Mouse (Mus musculus) adrenal gland, postnatal 10 days (tissue): ENCODE data around the gene Gm6871. TPM values are rescaled to one million over a fixed set of nuclear protein-coding genes. Genes with fewer than 3 reads are reported as not detected.

ENCODE experiments used
- total RNA-seq, 2 experiments: library from RNA; stranded (reverse); gene quantifications; 2 replicates each; pipeline ENCODE4 v1.2.3; 2021

Gm6871 gene
- total RNA-seq, 2 experiments from 2014 or later, result 0.27 TPM; not detected in 1

Other genes starting within 250 kb of the Gm6871 start
- gene AI987944, start 180.3 kb downstream of the Gm6871 start, total RNA-seq, result 10 to 100 TPM; 10.3 to 13.0 TPM
- gene Vmn2r57, start 125.0 kb downstream of the Gm6871 start, total RNA-seq, result under 1 TPM; 0.15 to 0.18 TPM
- under 1 TPM in 1 of 2 experiments, not detected in 1; 0.15 TPM for gene Gm20449, start 74.2 kb downstream of the Gm6871 start, total RNA-seq
- 10 to 100 TPM in 1 of 2 experiments, 1 to 10 TPM in 1; 8.6 to 12.1 TPM for gene AW146154, start 73.8 kb downstream of the Gm6871 start, total RNA-seq
- 10 to 100 TPM; 13.4 to 19.7 TPM for gene 2610021A01Rik, start 25.6 kb upstream of the Gm6871 start, total RNA-seq
- gene Zfp788, start 59.5 kb upstream of the Gm6871 start, total RNA-seq, result 10 to 100 TPM in 1 of 2 experiments, 1 to 10 TPM in 1; 9.8 to 13.5 TPM